Mouse (Mus musculus) hindbrain, embryonic 12.5 days (tissue): ENCODE results near the gene Aph1a. TPM values are rescaled to one million over a fixed set of nuclear protein-coding genes. Genes with fewer than 3 reads are reported as not detected.
A peak's percentile ranks its signal among the peaks of the same experiment; 100 is the strongest.

Source experiments
- ATAC-seq: fragments of 200-750 bp; cut with Nextera tagmentation; 2 replicates; pipeline ENCODE4 v1.8.0; 2017; ENCODE audit warnings: moderate TSS enrichment; ENCODE audit not compliant: low FRiP score
- H3K27ac ChIP-seq: fragments of 300-500 bp; sonication (generic); 2 replicates; pipeline ENCODE4 v1.5.1; 2016; ENCODE audit warnings: mild to moderate bottlenecking
- H3K27me3 ChIP-seq: fragments of 300-500 bp; sonication (generic); 2 replicates; pipeline ENCODE4 v1.6.1; 2016; ENCODE audit warnings: mild to moderate bottlenecking
- H3K36me3 ChIP-seq: fragments of 300-500 bp; sonication (generic); 2 replicates; pipeline ENCODE4 v1.6.1; 2016; ENCODE audit warnings: mild to moderate bottlenecking
- H3K4me1 ChIP-seq: fragments of 300-500 bp; sonication (generic); 2 replicates; pipeline ENCODE4 v1.6.1; 2016
- H3K4me2 ChIP-seq: fragments of 300-500 bp; sonication (generic); replicated peaks from 2 replicates; pipeline ENCODE4 v1.6.1; 2016; ENCODE audit warnings: mild to moderate bottlenecking
- H3K4me3 ChIP-seq: fragments of 300-500 bp; sonication (generic); 2 replicates; pipeline ENCODE4 v1.5.1; 2016; ENCODE audit warnings: mild to moderate bottlenecking
- H3K9ac ChIP-seq: fragments of 300-500 bp; sonication (generic); 2 replicates; pipeline ENCODE4 v1.6.1; 2016; ENCODE audit warnings: mild to moderate bottlenecking, moderate library complexity
- H3K9me3 ChIP-seq: fragments of 300-500 bp; sonication (generic); replicated peaks from 2 replicates; pipeline ENCODE4 v1.6.1; 2016; ENCODE audit warnings: mild to moderate bottlenecking
- WGBS: fragments of 180-500 bp; shearing (Covaris S2); methylation state at CpG from one replicate; pipeline ENCODE4 v1.1.7; 2016; 5-methylcytosine and 5-hydroxymethylcytosine counted together
- polyA plus RNA-seq: library from polyadenylated mRNA; unstranded; fragments of >200 nt; fragmentation: Nextera tagmentation; extraction: Ambion mirVana; gene quantifications from 2 replicates; pipeline ENCODE4 v1.2.1, GENCODE M21; 2016

Aph1a gene
- polyA plus RNA-seq, 1 experiment from 2014 or later, result 32.4 TPM

DNA sequence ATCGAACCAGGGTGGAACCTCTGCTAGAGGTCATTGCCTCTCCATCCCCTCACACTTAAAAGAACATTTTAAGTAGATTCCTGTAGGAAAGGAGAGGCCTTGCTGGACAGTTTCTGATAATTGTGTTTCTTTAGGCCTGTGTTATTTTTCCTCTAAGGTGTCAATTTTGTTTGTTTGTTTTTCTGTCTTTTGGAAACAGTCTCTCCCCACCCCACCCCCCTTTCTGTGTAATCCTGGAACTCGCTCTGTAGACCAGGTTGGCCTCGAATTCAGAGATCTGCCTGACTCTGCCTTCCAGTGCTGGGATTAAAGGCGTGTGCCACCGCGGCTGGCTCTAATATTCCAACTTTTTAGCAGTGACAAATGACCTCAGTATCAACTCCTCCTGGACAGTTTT lies 34.5 kb downstream of the Aph1a start:
- Histone ChIP-seq H3K27ac (peak overlapping the region; percentile 85), H3K4me2 (peak overlapping the region; percentile 63), H3K9ac (peak overlapping the region; percentile 50), H3K36me3 (peaks cover 4% of the 10 kb centered on the region; the same call in 1 of the 2 replicates), H3K27me3 (no peaks in the 10 kb centered on the region), H3K4me3 (peak overlapping the region; percentile 93), H3K9me3 (no peaks in the 10 kb centered on the region), H3K4me1 (peaks cover 13% of the 10 kb centered on the region)
- WGBS, result 72% methylated on average over 6 of the region's 6 CpGs
- no peak for ATAC-seq

DNA sequence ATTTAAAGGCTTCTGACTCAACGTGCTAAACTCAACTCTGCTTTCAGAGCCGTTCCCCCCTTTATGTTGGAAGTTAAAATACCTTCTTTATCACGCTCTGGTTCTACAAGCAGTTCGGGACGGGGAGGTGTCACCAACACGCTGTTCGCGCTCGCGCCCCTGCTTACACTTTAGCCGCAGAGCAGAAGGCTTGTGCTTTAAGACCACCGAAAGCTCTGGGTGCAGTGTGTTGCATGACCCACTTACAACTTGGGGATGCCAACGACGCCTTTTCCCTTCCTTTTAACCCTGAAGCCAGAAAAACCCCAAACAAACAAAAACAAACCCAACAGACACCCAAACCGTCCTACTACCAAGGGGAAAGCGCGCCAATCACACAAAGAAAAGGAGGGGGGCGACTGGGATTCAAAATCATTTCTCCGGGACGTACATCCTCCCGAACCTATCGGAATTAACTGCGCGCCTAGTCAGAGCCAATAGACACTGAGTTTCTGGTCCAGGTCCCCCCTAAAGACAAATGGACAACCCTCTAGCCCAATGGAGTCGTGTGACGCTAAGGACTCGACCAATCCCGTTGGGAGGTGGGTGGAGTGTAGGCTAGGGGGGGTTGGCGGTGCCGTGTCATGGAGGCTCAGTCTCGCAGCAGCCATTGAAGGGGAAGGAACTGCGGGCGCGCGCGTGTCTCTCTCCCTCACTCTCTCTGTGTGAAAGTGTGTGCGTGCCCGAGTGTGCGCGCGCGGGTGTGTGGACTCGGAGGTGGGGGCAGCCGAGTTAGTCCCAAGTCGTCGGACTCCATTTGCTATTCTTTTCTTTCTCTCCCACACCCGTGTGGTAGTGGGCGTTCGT lies 35.1 kb downstream of the Aph1a start, which contains the start of gene Anp32e:
Gene Anp32e (plus strand): TSS at position 589 of the 846 bp plus-strand sequence.
- H3K27me3 ChIP-seq, result no peaks in the 10 kb centered on the region
- no peaks in the 10 kb centered on the region for H3K9me3 ChIP-seq
- H3K4me2 ChIP-seq, result peak within 1 kb of the TSS; percentile 70
- peaks cover 13% of the 10 kb centered on the region for H3K4me1 ChIP-seq
- peak within 1 kb of the TSS; percentile 89 for H3K27ac ChIP-seq
- ATAC-seq, result peak; percentile 100
- H3K36me3 ChIP-seq, result peaks cover 10% of the 10 kb centered on the region
- H3K4me3 ChIP-seq, result peak within 1 kb of the TSS; percentile 93
- WGBS, result under 1% methylated on average over 49 of the region's 49 CpGs
- H3K9ac ChIP-seq, result peak within 1 kb of the TSS; percentile 97

DNA sequence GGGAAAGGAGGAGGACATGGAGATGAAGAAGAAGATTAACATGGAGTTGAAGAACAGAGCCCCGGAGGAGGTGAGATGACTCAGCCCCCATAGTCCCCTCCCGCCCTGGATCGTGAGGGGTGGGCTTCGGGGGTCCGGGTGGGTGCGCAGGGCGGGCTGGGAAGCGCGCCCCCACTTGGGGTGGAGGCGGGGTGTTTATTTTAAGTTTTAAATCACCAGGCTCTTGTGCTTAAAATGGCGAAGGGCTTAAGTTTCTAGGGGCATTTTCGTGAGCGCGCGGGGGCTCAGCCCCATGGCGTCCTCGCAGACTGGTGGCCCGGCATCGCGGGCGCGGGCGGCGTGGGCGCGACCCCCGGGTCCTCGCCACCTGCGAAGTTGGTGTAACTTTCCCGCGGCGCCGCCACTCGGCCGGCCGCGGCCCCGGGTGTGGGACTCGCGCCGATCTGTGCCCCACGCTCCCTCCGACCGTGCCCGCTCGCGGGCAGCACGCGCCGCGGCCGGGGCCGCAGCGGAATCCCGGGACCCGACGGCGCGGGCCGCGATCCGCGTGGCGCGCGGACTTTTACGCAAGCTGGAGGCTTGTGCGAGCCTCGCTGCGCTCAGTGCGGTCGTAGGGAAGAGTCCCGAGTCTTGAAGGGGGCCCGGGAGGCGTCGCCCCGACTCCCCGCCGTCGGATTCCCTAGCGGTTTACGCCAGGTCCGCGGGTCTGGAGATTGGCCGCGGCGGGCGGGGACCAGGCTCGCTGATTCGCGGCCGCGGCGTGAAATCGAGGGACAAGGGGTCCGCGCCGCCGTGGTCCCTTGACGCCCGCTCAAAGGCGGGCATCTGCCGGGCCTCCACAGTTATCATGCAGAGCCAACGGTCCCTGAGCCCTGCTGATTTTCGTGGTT lies 36.1 kb downstream of the Aph1a start:
- 0% methylated on average over 93 of the region's 105 CpGs for WGBS

DNA sequence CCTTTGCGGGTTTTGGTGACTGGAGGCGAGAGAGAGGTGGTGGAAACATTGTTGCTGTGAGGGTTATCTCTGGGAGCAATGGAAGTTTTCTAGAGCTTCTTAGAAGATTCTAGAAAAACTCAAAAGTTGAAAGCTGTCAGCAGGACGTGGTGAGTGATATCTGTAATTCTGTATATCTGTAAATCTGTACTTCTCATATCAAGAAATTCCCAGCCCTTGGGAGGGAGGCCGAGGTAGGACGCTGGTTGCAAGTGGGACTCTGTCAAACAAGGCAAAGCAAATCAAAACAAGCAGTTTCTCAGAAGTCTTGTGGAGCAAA lies 36.7 kb downstream of the Aph1a start:
- peaks cover 24% of the 10 kb centered on the region for H3K36me3 ChIP-seq
- H3K4me2 ChIP-seq, result peak overlapping the region; percentile 70
- 5% methylated on average over 5 of the region's 5 CpGs for WGBS
- no peaks in the 10 kb centered on the region for H3K9me3 ChIP-seq
- H3K27ac ChIP-seq, result peak overlapping the region; percentile 89
- peak overlapping the region; percentile 93 for H3K4me3 ChIP-seq
- H3K4me1 ChIP-seq, result peaks cover 13% of the 10 kb centered on the region
- no peaks in the 10 kb centered on the region for H3K27me3 ChIP-seq
- H3K9ac ChIP-seq, result peak overlapping the region; percentile 97
- ATAC-seq, result no peak

More for the DNA sequence above, 36.1 kb downstream of the Aph1a start:
- peak overlapping the region; percentile 93 for H3K4me3 ChIP-seq
- H3K9me3 ChIP-seq, result no peaks in the 10 kb centered on the region
- no peaks in the 10 kb centered on the region for H3K27me3 ChIP-seq
- peaks cover 13% of the 10 kb centered on the region for H3K4me1 ChIP-seq
- H3K4me2 ChIP-seq, result peak overlapping the region; percentile 70
- peak; percentile 61 for ATAC-seq
- peak overlapping the region; percentile 89 for H3K27ac ChIP-seq
- H3K9ac ChIP-seq, result peak overlapping the region; percentile 97
- peaks cover 18% of the 10 kb centered on the region for H3K36me3 ChIP-seq

DNA sequence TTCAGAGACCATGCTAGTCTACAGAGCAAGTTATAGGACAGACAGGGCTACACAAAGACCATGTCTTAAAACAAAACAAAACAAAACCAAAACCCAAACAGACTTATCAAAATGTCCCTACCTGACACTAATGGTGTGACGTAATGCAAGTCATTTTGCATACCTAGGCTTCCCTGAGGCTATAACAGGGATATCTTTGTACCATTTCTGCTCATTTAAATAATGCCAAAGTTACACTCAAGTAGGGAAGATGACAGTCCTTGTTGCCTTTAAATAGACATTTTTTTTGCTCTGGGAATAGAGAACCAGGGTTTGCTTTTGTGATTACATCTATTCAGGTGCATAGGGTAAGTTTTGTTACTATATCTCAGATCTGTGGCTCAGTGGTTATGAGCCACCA lies 37.7 kb downstream of the Aph1a start:
- H3K9ac ChIP-seq, result no peak overlapping the region
- 85% methylated on average over 1 of the region's 1 CpGs for WGBS
- no peak overlapping the region for H3K4me3 ChIP-seq
- H3K36me3 ChIP-seq, result peaks cover 27% of the 10 kb centered on the region
- peaks cover 13% of the 10 kb centered on the region for H3K4me1 ChIP-seq
- no peaks in the 10 kb centered on the region for H3K9me3 ChIP-seq
- ATAC-seq, result no peak
- no peak overlapping the region for H3K4me2 ChIP-seq
- H3K27ac ChIP-seq, result no peak overlapping the region
- H3K27me3 ChIP-seq, result no peaks in the 10 kb centered on the region

DNA sequence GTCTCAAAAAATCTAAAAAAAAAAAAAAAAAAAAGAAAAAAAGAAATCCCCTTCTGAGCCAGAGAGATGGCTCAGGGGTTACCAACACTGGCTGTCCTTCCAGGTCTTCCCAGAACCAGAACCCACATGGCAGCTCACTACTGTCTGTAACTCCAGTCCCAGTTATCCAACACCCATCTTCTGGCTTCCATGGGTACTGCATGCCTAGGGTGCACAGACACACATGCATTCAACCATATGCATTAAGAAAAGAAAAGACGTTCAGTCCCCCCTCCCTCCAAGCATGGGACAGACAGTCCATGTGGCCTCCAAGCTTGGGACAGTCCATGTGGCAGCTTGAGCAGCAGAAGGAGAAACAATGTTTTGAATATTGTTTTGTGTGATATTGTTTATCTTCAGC lies 38.4 kb downstream of the Aph1a start:
- no peak for ATAC-seq
- Histone ChIP-seq H3K9ac (no peak overlapping the region), H3K27ac (no peak overlapping the region), H3K4me2 (no peak overlapping the region), H3K4me1 (peaks cover 13% of the 10 kb centered on the region), H3K36me3 (peaks cover 33% of the 10 kb centered on the region), H3K9me3 (no peaks in the 10 kb centered on the region), H3K4me3 (no peak overlapping the region), H3K27me3 (no peaks in the 10 kb centered on the region)
- WGBS, result 56% methylated on average over 1 of the region's 1 CpGs

DNA sequence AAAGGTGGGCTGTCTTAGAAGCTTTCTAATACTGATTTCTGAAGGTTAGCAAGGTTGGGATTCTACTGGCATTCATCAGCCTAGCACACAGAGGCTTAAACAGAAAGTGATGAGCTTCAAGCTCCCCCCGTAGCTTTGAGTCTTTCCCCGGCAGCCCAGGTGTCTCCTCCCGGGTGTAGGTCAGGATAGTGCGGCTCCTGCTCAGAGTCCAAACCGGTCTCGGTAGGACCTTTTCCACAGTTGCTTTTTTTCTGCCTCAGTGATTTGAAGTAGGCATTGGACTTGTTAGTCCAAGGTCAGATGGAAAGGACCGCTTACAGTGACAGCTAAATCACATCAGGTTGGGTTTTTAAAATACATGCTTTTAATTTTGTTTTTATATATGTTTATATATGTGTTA lies 38.8 kb downstream of the Aph1a start:
- no peaks in the 10 kb centered on the region for H3K9me3 ChIP-seq
- H3K27ac ChIP-seq, result no peak overlapping the region
- ATAC-seq, result no peak
- peaks cover 13% of the 10 kb centered on the region for H3K4me1 ChIP-seq
- H3K4me2 ChIP-seq, result no peak overlapping the region
- H3K36me3 ChIP-seq, result peaks cover 37% of the 10 kb centered on the region
- no peaks in the 10 kb centered on the region for H3K27me3 ChIP-seq
- no peak overlapping the region for H3K4me3 ChIP-seq
- no peak overlapping the region for H3K9ac ChIP-seq
- 91% methylated on average over 7 of the region's 7 CpGs for WGBS

DNA sequence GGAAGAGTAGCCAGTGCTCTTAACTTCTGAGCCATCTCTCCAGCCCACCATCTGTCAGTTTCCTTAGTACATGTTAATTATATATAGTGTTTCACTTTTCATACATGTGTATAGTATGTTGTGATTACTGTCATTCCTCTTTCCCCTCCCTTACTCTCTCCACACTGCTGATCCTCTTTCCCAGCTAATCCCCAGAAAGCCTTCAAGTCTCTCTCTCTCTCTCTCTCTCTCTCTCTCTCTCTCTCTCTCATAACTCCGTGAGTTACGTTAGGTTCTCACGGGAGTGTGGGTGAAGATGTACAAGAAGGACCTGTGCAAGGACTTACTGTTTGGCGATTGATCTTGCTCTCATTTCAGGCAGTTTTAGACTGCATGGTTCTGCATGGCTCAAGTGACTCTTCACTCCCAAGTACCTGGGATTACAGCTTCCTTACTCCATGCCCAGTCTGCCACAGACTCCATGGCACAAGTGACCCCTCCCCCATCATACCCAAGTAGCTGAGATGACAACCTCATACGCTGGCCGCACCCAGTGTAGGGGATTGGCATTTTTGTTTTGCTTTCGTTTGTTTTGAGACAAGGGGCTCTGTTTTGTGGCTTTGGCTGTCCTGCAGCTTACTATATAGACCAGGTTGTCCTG lies 39.5 kb downstream of the Aph1a start:
- Histone ChIP-seq H3K36me3 (peaks cover 44% of the 10 kb centered on the region), H3K27ac (no peak overlapping the region), H3K9me3 (no peaks in the 10 kb centered on the region), H3K9ac (no peak overlapping the region), H3K4me1 (peaks cover 13% of the 10 kb centered on the region), H3K27me3 (no peaks in the 10 kb centered on the region), H3K4me3 (no peak overlapping the region), H3K4me2 (no peak overlapping the region)
- no peak for ATAC-seq
- 99% methylated on average over 7 of the region's 7 CpGs for WGBS

DNA sequence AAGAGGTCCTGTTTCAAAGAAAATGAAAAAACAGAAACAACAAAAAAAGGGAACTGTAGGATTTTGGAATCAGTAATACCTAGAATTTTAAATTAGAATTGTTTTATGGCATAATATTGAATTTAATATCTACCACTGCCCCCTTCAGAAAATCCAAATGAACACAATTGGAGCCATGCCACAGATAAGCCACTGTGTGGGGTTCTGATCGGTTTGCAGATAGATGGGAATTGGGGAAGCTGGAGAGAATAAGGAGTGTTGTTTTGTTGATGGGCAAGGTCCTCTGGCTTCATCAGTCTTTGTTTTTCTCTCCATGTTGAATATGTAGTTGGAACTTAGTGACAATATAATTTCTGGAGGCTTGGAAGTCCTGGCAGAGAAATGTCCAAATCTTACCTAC lies 40.7 kb downstream of the Aph1a start:
- 89% methylated on average over 1 of the region's 1 CpGs for WGBS
- no peak overlapping the region for H3K4me3 ChIP-seq
- H3K27ac ChIP-seq, result no peak overlapping the region
- H3K9ac ChIP-seq, result no peak overlapping the region
- no peak for ATAC-seq
- peaks cover 13% of the 10 kb centered on the region for H3K4me1 ChIP-seq
- peaks cover 56% of the 10 kb centered on the region for H3K36me3 ChIP-seq
- no peaks in the 10 kb centered on the region for H3K9me3 ChIP-seq
- no peaks in the 10 kb centered on the region for H3K27me3 ChIP-seq
- no peak overlapping the region for H3K4me2 ChIP-seq

DNA sequence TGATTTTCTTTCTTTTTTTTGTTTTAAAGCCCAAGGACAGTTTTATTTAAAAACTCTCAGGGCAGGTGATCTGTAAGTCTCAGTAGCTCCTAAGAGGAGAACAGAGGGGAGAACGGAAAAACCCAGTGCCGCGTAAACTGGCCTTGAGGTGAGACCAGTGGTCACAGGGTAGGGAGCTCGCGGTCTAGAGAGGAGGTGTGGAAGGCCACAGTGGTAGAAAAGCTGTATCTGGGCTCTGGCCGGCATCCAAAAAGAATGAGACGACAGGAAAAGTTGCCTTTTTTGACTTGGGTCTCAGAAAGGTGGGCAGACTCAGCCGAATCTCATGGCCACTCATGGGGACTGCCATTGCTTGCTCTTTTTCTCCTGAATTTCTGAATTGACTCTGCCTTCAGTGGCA lies 44.4 kb downstream of the Aph1a start:
- H3K27me3 ChIP-seq, result no peaks in the 10 kb centered on the region
- over 99% methylated on average over 8 of the region's 8 CpGs for WGBS
- H3K4me1 ChIP-seq, result no peaks in the 10 kb centered on the region
- H3K36me3 ChIP-seq, result peaks cover 88% of the 10 kb centered on the region
- no peaks in the 10 kb centered on the region for H3K9me3 ChIP-seq
- H3K4me2 ChIP-seq, result no peak overlapping the region
- H3K4me3 ChIP-seq, result no peak overlapping the region
- H3K27ac ChIP-seq, result no peak overlapping the region
- no peak overlapping the region for H3K9ac ChIP-seq
- ATAC-seq, result no peak

DNA sequence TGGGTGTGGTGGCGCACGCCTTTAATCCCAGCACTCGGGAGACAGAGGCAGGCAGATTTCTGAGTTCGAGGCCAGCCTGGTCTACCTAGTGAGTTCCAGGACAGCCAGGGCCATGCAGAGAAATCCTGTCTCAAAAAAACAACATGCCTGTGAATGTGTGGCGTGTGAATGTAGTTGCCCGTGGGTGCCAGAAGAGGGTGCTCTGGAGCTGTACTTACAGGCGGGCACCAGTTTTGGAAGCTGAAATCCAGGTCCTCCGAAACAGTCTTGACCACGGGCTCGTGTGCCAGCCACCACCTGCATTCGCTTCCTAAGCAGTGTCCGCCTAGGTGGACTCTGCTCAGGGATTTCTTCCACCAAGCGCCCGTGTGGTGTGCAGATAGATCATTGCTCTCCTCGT lies 45.1 kb downstream of the Aph1a start:
- 92% methylated on average over 15 of the region's 15 CpGs for WGBS
- no peak overlapping the region for H3K9ac ChIP-seq
- no peaks in the 10 kb centered on the region for H3K4me1 ChIP-seq
- no peak overlapping the region for H3K4me2 ChIP-seq
- no peak overlapping the region for H3K27ac ChIP-seq
- no peaks in the 10 kb centered on the region for H3K27me3 ChIP-seq
- H3K36me3 ChIP-seq, result peaks cover 84% of the 10 kb centered on the region
- no peaks in the 10 kb centered on the region for H3K9me3 ChIP-seq
- no peak for ATAC-seq
- no peak overlapping the region for H3K4me3 ChIP-seq

DNA sequence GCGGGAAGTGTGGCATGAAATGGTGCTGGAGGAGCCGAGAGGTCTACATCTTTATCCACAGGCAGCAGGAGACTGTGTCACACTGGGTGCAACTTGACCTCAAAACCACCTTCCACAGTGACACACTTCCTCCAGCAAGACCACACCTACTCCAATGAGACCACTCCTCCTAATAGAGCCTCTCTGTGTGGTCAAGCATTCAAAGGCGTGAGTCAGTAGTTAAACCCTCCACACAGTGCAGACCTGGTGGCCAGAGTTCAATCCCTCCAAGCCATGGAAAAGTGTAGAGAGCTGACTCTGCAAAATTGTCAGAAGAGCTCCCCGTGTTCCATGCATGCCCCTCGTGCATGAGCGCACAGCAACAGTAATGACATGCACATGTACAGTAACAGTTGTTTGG lies 49.0 kb downstream of the Aph1a start:
- Histone ChIP-seq H3K4me1 (no peaks in the 10 kb centered on the region), H3K9ac (no peak overlapping the region), H3K4me3 (no peak overlapping the region), H3K27me3 (no peaks in the 10 kb centered on the region), H3K4me2 (no peak overlapping the region), H3K9me3 (no peaks in the 10 kb centered on the region), H3K36me3 (peaks cover 76% of the 10 kb centered on the region), H3K27ac (no peak overlapping the region)
- no peak for ATAC-seq
- 84% methylated on average over 6 of the region's 6 CpGs for WGBS
